Mouse (Mus musculus) left cerebral cortex, postnatal 36 days (tissue): ENCODE measurements around the gene Lpp. TPM values are rescaled to one million over a fixed set of nuclear protein-coding genes. Genes with fewer than 3 reads are reported as not detected.
A peak's percentile ranks its signal among the peaks of the same experiment; 100 is the strongest.

Source experiments
- DNase-seq, 2 experiments: peaks; one replicate each; pipeline ENCODE4 v3.0.0; 2021 to 2022; ENCODE audit warnings: low spot score in 2 of 2, mixed read lengths in 1 of 2
- intact Hi-C: fragments of 180-260 bp; cut with DNase I; formaldehyde crosslinking; loops from one replicate; pipeline ENCODE4 v1.15.1; 2025
- total RNA-seq, 2 experiments: library from RNA; stranded (reverse); gene quantifications; 2 replicates each; pipeline ENCODE4 v1.2.3; 2021

Lpp gene
- total RNA-seq, 2 experiments from 2014 or later: 4.4 to 7.8 TPM

- peak; percentile 12 to 23 for DNase-seq
- intact Hi-C loops: loop anchor here (10.0 kb wide), 1 partner anchor 174 kb away; no protein-coding TSS in a partner anchor
Measured at GRCm38 (mm10) chr16:24880698-24881097, 487.4 kb downstream of the Lpp start.

GRCm38 (mm10) chr16:24881981-24882775 is 488.9 kb downstream of the Lpp start:
- no peak for DNase-seq
- intact Hi-C loops: loop anchor here (10.0 kb wide), 1 partner anchor 173 kb away; no protein-coding TSS in a partner anchor

- intact Hi-C loops: loop anchor here (10.0 kb wide), 1 partner anchor 171 kb away; no protein-coding TSS in a partner anchor
- DNase-seq: no peak
Measured at GRCm38 (mm10) chr16:24884017-24884416, 490.7 kb downstream of the Lpp start.

GRCm38 (mm10) chr16:24886346-24886745 is 493.0 kb downstream of the Lpp start:
- intact Hi-C loops: loop anchor here (10.0 kb wide), 1 partner anchor 168 kb away; no protein-coding TSS in a partner anchor
- no peak for DNase-seq

- no peak for DNase-seq
- intact Hi-C loops: loop anchor here (10.0 kb wide), 1 partner anchor 168 kb away; no protein-coding TSS in a partner anchor
Measured at GRCm38 (mm10) chr16:24886943-24887342, 493.6 kb downstream of the Lpp start.

DNA sequence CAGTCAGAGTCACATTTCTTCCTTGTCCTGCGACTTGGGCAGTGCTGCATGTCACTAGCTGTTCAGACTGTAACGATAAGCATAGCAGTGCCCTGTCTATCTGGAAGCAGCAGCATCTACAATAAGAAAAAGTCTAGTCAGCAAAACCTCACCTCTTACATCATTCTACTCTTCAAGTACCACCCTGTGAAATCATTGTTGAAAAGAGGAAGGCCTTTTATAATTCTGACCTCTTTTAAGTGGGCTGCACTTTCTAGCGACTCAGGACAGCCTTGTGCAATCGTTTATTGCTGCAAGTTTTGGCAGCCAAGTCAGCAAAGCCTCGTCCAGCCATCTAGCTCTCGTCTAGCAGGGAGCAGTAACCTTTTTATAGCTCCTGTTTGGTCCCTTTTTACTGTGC is 498.1 kb downstream of the Lpp start:
- no peak for DNase-seq
- intact Hi-C loops: no loop called here

DNA sequence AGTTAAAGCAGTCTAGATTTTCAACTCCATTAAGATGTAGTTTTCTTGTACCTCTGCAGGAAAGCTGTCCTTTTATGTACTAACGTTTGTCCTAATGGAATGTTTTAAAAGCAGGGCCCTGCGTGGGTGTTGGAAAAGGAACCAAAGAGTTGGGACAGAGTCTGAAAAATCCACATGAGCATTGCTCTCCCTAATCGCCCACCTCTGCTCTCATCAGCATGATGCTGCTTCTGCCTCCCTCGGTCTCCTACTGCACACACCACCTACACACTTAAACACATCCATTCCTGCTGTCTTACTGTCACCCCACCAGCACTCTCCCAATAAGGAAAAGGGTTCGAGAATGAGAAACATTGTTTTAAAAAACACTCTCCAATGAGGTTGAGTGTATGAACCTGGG is 501.9 kb downstream of the Lpp start:
- intact Hi-C loops: no loop called here
- no peak for DNase-seq

- intact Hi-C loops: no loop called here
- no peak for DNase-seq
Measured at GRCm38 (mm10) chr16:24897641-24898040, 504.3 kb downstream of the Lpp start.

DNA sequence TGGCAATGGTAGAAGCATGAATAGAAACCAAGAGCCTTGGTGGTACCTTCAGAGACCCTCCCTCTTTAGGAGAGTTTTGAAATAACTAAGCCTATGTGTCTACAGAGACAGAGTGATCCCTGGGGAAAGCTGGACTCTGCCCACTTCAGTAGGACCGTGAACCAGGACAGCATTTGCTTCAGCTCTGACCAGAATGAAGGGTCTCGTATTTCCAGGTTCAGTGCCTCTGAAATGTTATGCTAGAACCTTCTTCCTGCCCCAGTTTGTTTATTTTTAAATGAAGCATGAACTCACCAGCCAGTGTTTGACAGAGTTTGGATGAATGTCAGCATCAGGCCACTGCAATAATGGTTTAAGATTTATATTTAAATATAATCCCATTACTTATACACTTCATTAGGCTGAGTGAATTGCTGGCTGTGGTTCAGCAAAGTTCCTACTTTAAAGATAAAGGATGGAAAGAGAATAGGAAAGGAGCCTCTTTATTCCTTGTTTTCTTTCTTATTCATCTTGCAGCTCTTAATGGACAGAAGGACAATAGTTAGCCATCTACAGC is 507.0 kb downstream of the Lpp start:
- intact Hi-C loops: loop anchor here (10.0 kb wide), 1 partner anchor 916 kb away; the partner anchor contains the start of genes Bcl6 and Gm37419
- no peak for DNase-seq

GRCm38 (mm10) chr16:24901139-24901859 is 508.0 kb downstream of the Lpp start:
- no peak for DNase-seq
- intact Hi-C loops: loop anchor here (10.0 kb wide), 1 partner anchor 916 kb away; the partner anchor contains the start of genes Bcl6 and Gm37419

- intact Hi-C loops: loop anchor here (10.0 kb wide), 1 partner anchor 917 kb away; the partner anchor contains the start of genes Bcl6 and Gm37419
- no peak for DNase-seq
Measured at GRCm38 (mm10) chr16:24902111-24902510, 508.8 kb downstream of the Lpp start.

DNA sequence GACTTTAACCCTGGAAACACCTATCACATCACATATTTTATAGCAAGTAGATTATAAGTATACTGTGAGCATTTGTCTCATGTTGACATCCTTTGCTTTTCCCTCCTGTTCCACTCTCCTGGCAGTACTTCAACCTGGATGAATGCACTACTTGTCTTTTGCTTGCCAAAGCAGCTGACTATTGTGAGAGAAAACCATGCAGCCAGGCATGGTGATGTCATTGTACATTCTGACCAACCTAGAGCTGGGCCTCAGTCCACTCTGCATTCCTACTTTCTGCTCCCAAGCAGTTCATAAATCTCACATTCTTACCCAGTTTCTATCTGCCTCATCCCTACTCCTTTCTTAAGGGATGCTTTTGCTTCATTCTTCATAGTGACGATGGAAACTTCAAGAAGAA is 515.6 kb downstream of the Lpp start:
- intact Hi-C loops: loop anchor here (10.0 kb wide), 1 partner anchor 924 kb away; the partner anchor contains the start of genes Bcl6 and Gm37419
- no peak for DNase-seq

DNA sequence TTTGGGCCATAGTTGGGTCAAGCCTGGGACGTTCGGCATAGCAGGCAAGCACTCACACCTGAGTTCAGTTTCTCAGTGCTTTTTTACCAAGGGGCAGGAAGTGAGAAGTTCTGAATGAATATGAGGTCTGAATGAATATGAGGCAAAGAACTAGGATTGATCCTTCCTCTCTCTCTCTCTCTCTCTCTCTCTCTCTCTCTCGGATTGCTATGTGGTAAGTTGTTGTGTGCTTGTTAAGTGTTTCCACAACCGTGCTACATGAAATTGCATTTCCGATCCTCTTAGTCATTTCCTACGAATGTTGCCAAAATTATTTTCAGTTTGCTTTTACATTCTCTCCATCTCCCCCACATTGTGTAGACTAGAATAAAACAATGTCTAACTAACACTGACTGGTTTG is 517.0 kb downstream of the Lpp start:
- intact Hi-C loops: no loop called here
- DNase-seq: no peak

- DNase-seq: no peak
- intact Hi-C loops: no loop called here
Measured at GRCm38 (mm10) chr16:24910834-24911233, 517.5 kb downstream of the Lpp start.

GRCm38 (mm10) chr16:24912381-24912780 is 519.1 kb downstream of the Lpp start:
- intact Hi-C loops: no loop called here
- no peak for DNase-seq

DNA sequence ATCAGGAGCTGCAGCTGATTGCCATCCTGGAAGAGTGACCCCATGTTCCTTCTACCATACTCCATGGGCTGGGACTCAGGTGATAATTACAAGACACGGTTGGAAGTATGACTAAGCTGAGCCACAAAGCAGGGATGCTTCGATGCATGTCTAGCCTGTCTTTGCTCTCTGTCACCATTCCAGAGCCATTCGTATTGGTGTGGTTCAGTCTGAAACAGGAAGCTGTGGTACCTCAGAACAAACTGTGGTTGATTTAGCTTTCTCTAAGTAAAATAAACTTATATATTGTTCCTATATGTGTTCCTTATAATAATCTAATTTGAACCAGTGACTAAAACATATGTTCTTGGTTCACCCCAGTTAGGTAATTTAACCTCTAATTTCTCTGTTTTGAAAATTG is 519.7 kb downstream of the Lpp start:
- no peak for DNase-seq
- intact Hi-C loops: no loop called here

- DNase-seq: no peak
- intact Hi-C loops: no loop called here
Measured at GRCm38 (mm10) chr16:24913641-24914392, 520.5 kb downstream of the Lpp start.

GRCm38 (mm10) chr16:24914393-24914751 is 521.1 kb downstream of the Lpp start:
- no peak for DNase-seq
- intact Hi-C loops: no loop called here

DNA sequence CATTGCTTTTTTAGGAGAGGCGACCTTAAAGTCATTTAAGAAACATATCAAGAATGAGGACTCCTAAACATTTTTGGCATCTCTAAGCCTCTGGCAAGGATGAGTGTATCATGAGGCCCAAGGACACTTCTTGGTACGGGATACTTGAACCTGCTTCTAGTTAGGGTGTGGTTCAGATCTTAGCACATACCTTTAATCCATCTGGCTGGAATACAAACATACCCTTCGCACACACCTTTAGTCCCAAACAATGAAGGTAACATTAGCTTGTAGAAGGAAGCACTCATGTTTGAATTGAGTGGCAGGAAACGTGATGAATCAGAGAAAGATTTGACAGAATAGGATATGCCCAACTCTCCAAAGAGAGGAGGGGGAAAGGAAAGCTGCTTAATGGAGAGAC is 522.2 kb downstream of the Lpp start:
- intact Hi-C loops: no loop called here
- DNase-seq: no peak
